Mouse (Mus musculus) megakaryocyte-erythroid progenitor cell, adult 5-6 weeks (primary cell): ENCODE data around the gene Hipk2. TPM values are rescaled to one million over a fixed set of nuclear protein-coding genes. Genes with fewer than 3 reads are reported as not detected.

ENCODE experiments used
- ATAC-seq: replicated peaks from 2 replicates; pipeline ENCODE4 v1.8.0; 2016; ENCODE audit warnings: mild to moderate bottlenecking, inconsistent platforms; ENCODE audit not compliant: severe bottlenecking, poor library complexity, low FRiP score, low TSS enrichment
- total RNA-seq, 2 experiments: library from RNA; stranded (forward) in 1 of 2; stranded (reverse) in 1 of 2; fragments of 200-1000, 215-1000 nt in 1 of 2; fragments of >200 nt in 1 of 2; fragmentation: Nextera tagmentation in 1 of 2; gene quantifications; 2 replicates each; pipeline ENCODE4 v1.2.3; 2014 to 2017

The Hipk2 gene
- total RNA-seq, 2 experiments from 2014 or later: 9.2 to 24.3 TPM

GRCm38 (mm10) chr6:38809396-38810120 is 66.4 kb downstream of the Hipk2 start:
- peak; percentile 72 for ATAC-seq

- no peak for ATAC-seq
Observed at GRCm38 (mm10) chr6:38808317-38808716, 67.6 kb downstream of the Hipk2 start.

GRCm38 (mm10) chr6:38806963-38807445 is 69.0 kb downstream of the Hipk2 start:
- no peak for ATAC-seq

- no peak for ATAC-seq
Observed at GRCm38 (mm10) chr6:38805612-38806011, 70.4 kb downstream of the Hipk2 start.

GRCm38 (mm10) chr6:38801252-38801651 is 74.7 kb downstream of the Hipk2 start:
- ATAC-seq: no peak

DNA sequence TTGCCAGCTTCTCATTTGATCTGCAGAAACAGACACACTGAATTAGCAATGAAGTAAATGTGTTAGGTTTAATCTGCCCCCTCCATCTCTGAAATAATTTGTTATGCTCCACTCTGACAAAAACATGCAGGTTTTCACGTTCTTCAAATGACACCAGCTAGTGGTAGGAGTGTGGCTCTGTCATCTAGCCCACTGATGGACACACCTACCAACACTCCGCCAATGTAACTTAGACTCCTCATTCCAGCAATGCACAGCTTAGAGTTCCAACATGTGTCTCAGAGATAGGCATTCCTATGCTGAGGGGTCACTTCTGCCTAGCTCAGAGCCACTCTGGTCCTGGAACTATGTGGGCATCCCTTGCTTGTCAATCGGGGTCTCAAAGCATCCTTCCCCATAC is 78.4 kb downstream of the Hipk2 start:
- ATAC-seq: no peak

- ATAC-seq: no peak
Observed at GRCm38 (mm10) chr6:38796993-38797392, 79.0 kb downstream of the Hipk2 start.

GRCm38 (mm10) chr6:38796388-38796787 is 79.6 kb downstream of the Hipk2 start:
- ATAC-seq: no peak

DNA sequence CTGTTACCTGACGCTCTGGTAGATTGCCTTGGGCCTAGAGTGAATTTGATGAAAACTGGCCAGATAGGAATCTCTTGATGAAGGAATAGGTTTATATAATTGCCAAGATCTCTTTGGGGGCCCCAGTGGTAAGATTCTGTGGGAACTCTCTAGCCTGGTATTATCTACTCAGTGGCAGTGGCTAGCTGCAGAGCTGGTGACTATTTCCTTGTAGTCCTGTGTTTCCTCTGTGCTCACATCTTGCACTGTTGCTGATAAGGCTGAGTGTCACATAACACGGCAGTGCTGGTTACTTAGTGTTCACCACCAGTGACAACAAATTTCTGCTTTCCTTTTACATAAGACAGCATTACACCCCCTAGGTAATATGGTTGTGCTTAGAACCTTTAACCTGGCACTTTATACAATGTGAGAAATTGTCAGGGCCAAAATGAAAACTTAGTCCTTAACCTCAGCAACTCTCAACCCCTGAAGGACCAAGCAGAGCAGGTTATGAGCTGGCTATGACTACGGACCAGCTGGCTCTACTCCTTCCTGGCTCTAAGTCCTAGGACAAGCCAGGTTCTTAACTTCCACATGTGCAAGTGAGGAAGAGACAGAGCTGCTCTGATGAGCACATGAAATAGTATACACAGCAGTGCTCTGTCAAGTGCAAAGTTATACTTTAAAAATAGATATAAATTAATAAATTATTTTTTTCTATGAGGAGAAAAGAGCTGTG is 80.7 kb downstream of the Hipk2 start:
- peak; percentile 96 for ATAC-seq

- ATAC-seq: no peak
Observed at GRCm38 (mm10) chr6:38792966-38793365, 83.0 kb downstream of the Hipk2 start.

DNA sequence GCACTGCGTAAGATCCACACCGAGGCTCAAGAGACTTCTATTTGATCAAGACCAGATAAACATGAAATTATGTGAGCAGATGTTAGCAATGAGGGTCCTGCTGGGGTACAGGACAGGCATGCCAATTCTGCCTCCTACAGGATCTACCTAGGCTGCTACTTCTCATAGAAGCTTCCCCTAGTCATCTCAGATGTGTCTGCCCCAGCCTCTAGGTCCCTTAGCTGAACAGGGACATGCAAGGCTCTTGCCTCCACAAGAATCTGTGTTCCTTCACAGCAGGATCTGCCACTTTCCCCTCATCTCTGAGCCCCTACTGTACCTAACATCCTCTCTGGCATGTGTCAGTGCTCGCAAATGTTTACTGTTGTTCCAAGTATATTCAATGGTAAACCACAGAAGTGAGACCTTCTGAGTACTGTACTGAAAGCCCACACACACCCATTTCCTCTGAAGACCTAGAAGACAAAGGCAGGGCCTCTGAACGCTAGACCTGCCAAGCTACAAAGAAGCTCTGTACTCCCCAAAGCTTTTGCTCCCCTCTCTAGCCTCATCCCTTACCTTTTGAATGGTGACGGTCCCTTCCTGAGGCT is 86.6 kb downstream of the Hipk2 start:
- no peak for ATAC-seq

- no peak for ATAC-seq
Observed at GRCm38 (mm10) chr6:38787811-38788509, 88.0 kb downstream of the Hipk2 start.

- no peak for ATAC-seq
Observed at GRCm38 (mm10) chr6:38787134-38787533, 88.8 kb downstream of the Hipk2 start.

- ATAC-seq: peak; percentile 64
Observed at GRCm38 (mm10) chr6:38785747-38786146, 90.2 kb downstream of the Hipk2 start.

GRCm38 (mm10) chr6:38779411-38779810 is 96.6 kb downstream of the Hipk2 start:
- no peak for ATAC-seq

GRCm38 (mm10) chr6:38778887-38779286 is 97.1 kb downstream of the Hipk2 start:
- peak; percentile 99 for ATAC-seq

DNA sequence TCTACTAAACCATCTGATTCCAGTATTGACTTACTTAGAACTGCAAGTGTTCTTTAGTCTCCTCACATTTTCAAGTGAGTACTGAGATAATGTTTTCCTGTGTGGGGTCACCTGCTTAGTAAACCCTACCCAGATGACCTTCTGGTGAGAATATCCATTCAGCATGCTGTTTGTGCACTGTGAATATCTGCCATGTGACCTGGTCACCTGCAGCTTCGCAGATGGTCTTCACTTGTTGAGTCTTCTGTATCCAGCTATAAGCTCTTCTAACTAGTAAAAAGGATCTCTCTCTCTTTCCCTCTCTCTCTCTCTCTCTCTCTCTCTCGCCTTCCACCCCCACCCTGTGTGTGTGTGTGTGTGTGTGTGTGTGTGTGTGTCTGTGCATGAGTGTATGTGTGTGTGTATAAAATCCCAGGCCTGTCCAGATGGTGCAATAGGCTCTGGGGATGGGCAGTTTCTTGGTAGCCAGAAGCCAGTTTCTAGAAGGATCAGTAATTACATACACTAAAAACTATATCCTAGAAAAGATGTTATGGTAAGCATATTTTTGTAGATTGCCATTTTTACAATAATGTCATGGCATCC is 99.9 kb downstream of the Hipk2 start:
- no peak for ATAC-seq

GRCm38 (mm10) chr6:38772836-38773518 is 103.0 kb downstream of the Hipk2 start:
- ATAC-seq: no peak

GRCm38 (mm10) chr6:38771061-38771667 is 104.8 kb downstream of the Hipk2 start:
- ATAC-seq: no peak
